Mouse (Mus musculus): ENCODE results near the gene Trim54. TPM values are rescaled to one million over a fixed set of nuclear protein-coding genes. Genes with fewer than 3 reads are reported as not detected.

The Trim54 gene
- total and polyA plus RNA-seq, 3 experiments = not detected

GRCm38 (mm10) chr5:31073176-31073575 lies 43.3 kb upstream of the Trim54 start:
- H3K36me3 ChIP-seq (ENCODE audit: control insufficient read depth in 1 of 2, insufficient read depth in 2 of 2, low read length in 2 of 2) = peaks cover 0 to 13% of the 10 kb centered on the region in 2 experiments; a peak in 2 of 4 replicates
- TF ChIP-seq NELFE (IDR thresholded peaks at IDR 0.05; ENCODE audit: low read depth, low read length) = no peak
- no peak for TF ChIP-seq RCOR1 (IDR thresholded peaks at IDR 0.05; ENCODE audit: low read depth, low read length)
- TF ChIP-seq EP300 (IDR thresholded peaks at IDR 0.05; ENCODE audit: low read depth in 1 of 2, low read length in 2 of 2) = no peak
- no peak for TF ChIP-seq CHD2 (IDR thresholded peaks at IDR 0.05; ENCODE audit: low read length)
- no peak for TF ChIP-seq TCF12 (IDR thresholded peaks at IDR 0.05; ENCODE audit: low read depth, low read length)
- TF ChIP-seq JUND (IDR thresholded peaks at IDR 0.05; ENCODE audit: low read depth, low read length) = no peak
- no peak for TF ChIP-seq MXI1 (IDR thresholded peaks at IDR 0.05; ENCODE audit: low read depth, low read length)
- no peak for TF ChIP-seq GABPA (IDR thresholded peaks at IDR 0.05; ENCODE audit: low read depth, low read length)
- no peak for TF ChIP-seq ZMIZ1 (IDR thresholded peaks at IDR 0.05; ENCODE audit: low read depth, low read length)
- TF ChIP-seq SMC3 (IDR thresholded peaks at IDR 0.05; ENCODE audit: low read depth, low read length) = no peak
- DNase-seq (ENCODE audit: low read depth, low spot score) = no peak

GRCm38 (mm10) chr5:31076346-31076745 lies 40.2 kb upstream of the Trim54 start:
- Histone ChIP-seq H3K27ac (ENCODE audit: control insufficient read depth, low read depth, low read length) (no peak overlapping the region), H3K79me2 (ENCODE audit: control insufficient read depth, insufficient read depth, low read length, poor library complexity) (no peaks in the 10 kb centered on the region), H3K9me3 (replicated peaks; ENCODE audit: insufficient read depth, low read length) (no peaks in the 10 kb centered on the region), H3K4me1 (ENCODE audit: control insufficient read depth in 1 of 2, insufficient read depth in 2 of 2, low read length in 2 of 2) (no peaks in the 10 kb centered on the region), H3K4me3 (ENCODE audit: control insufficient read depth in 1 of 2, insufficient read depth in 1 of 2, low read depth in 2 of 2, low read length in 2 of 2) (no peak overlapping the region), H3K27me3 (ENCODE audit: control insufficient read depth in 1 of 2, insufficient read depth in 2 of 2, low read length in 2 of 2) (no peaks in the 10 kb centered on the region), H3K9ac (ENCODE audit: control insufficient read depth, low read depth, low read length, poor library complexity, severe bottlenecking) (no peak overlapping the region), H3K36me3 (ENCODE audit: control insufficient read depth in 1 of 2, insufficient read depth in 2 of 2, low read length in 2 of 2) (peaks cover 0 to 7% of the 10 kb centered on the region in 2 experiments; a peak in 2 of 4 replicates)
- no peak for DNase-seq (ENCODE audit: low read depth, low spot score)
- no peak for TF ChIP-seq USF1 (IDR thresholded peaks at IDR 0.05; ENCODE audit: low read depth, low read length)
- TF ChIP-seq KAT2A (conservative IDR thresholded peaks at IDR 0.05; ENCODE audit: low read depth, low read length) = no peak
- TF ChIP-seq SIN3A (IDR thresholded peaks at IDR 0.05; ENCODE audit: low read length) = no peak
- no peak for TF ChIP-seq SMC3 (IDR thresholded peaks at IDR 0.05; ENCODE audit: low read depth, low read length)
- TF ChIP-seq CTCF (IDR thresholded peaks at IDR 0.05 in 2 of 3, conservative IDR thresholded peaks at IDR 0.05 in 1 of 3; ENCODE audit: control insufficient read depth in 1 of 3, insufficient read depth in 1 of 3, low read depth in 2 of 3, low read length in 3 of 3, poor library complexity in 1 of 3, severe bottlenecking in 1 of 3) = no peak
- TF ChIP-seq USF2 (IDR thresholded peaks at IDR 0.05; ENCODE audit: borderline replicate concordance in 1 of 2, insufficient read depth in 1 of 2, low read depth in 1 of 2, low read length in 2 of 2) = no peak
- TF ChIP-seq MYB (IDR thresholded peaks at IDR 0.05; ENCODE audit: low read depth, low read length) = no peak

More at GRCm38 (mm10) chr5:31073176-31073575, 43.3 kb upstream of the Trim54 start:
- Histone ChIP-seq H3K27ac (ENCODE audit: control insufficient read depth, low read depth, low read length) (no peak overlapping the region), H3K4me3 (ENCODE audit: control insufficient read depth in 1 of 2, insufficient read depth in 1 of 2, low read depth in 2 of 2, low read length in 2 of 2) (no peak overlapping the region), H3K9ac (ENCODE audit: control insufficient read depth, low read depth, low read length, poor library complexity, severe bottlenecking) (no peak overlapping the region), H3K27me3 (ENCODE audit: control insufficient read depth in 1 of 2, insufficient read depth in 2 of 2, low read length in 2 of 2) (no peaks in the 10 kb centered on the region), H3K79me2 (ENCODE audit: control insufficient read depth, insufficient read depth, low read length, poor library complexity) (no peaks in the 10 kb centered on the region), H3K9me3 (replicated peaks; ENCODE audit: insufficient read depth, low read length) (no peaks in the 10 kb centered on the region), H3K4me1 (ENCODE audit: control insufficient read depth in 1 of 2, insufficient read depth in 2 of 2, low read length in 2 of 2) (no peaks in the 10 kb centered on the region)
